Mouse (Mus musculus) heart, embryonic 12.5 days (tissue): ENCODE results near the gene Man1a. TPM values are rescaled to one million over a fixed set of nuclear protein-coding genes. Genes with fewer than 3 reads are reported as not detected.

Experiments used
- ATAC-seq: fragments of 200-750 bp; cut with Nextera tagmentation; 2 replicates; pipeline ENCODE4 v1.8.0; 2017; ENCODE audit warnings: moderate TSS enrichment, moderate library complexity; ENCODE audit not compliant: insufficient number of reproducible peaks, low FRiP score
- H3K27ac ChIP-seq: fragments of 300-500 bp; sonication (generic); 2 replicates; pipeline ENCODE4 v1.5.1; 2016; ENCODE audit warnings: mild to moderate bottlenecking, moderate library complexity; ENCODE audit not compliant: poor library complexity, severe bottlenecking
- H3K27me3 ChIP-seq: fragments of 300-500 bp; sonication (generic); replicated peaks from 2 replicates; pipeline ENCODE4 v1.6.1; 2016; ENCODE audit warnings: mild to moderate bottlenecking, moderate library complexity
- H3K36me3 ChIP-seq: fragments of 300-500 bp; sonication (generic); 2 replicates; pipeline ENCODE4 v1.6.1; 2016; ENCODE audit warnings: mild to moderate bottlenecking, moderate library complexity
- H3K4me1 ChIP-seq: fragments of 300-500 bp; sonication (generic); replicated peaks from 2 replicates; pipeline ENCODE4 v1.6.1; 2016; ENCODE audit warnings: mild to moderate bottlenecking
- H3K4me2 ChIP-seq: fragments of 300-500 bp; sonication (generic); 2 replicates; pipeline ENCODE4 v1.6.1; 2016; ENCODE audit warnings: mild to moderate bottlenecking, moderate library complexity
- H3K4me3 ChIP-seq: fragments of 300-500 bp; sonication (generic); 2 replicates; pipeline ENCODE4 v1.5.1; 2016; ENCODE audit warnings: mild to moderate bottlenecking
- H3K9ac ChIP-seq: fragments of 300-500 bp; sonication (generic); 2 replicates; pipeline ENCODE4 v1.6.1; 2016; ENCODE audit warnings: mild to moderate bottlenecking, moderate library complexity
- H3K9me3 ChIP-seq: fragments of 300-500 bp; sonication (generic); replicated peaks from 2 replicates; pipeline ENCODE4 v1.6.1; 2016; ENCODE audit warnings: mild to moderate bottlenecking, moderate library complexity
- WGBS: fragments of 180-500 bp; shearing (Covaris S2); methylation state at CpG from one replicate; pipeline ENCODE4 v1.1.7; 2016; 5-methylcytosine and 5-hydroxymethylcytosine counted together
- polyA plus RNA-seq: library from polyadenylated mRNA; unstranded; fragments of >200 nt; fragmentation: Nextera tagmentation; extraction: Ambion mirVana; gene quantifications from 2 replicates; pipeline ENCODE4 v1.2.1, GENCODE M21; 2016

The Man1a gene
- polyA plus RNA-seq, 1 experiment from 2014 or later, result 9.4 TPM

DNA sequence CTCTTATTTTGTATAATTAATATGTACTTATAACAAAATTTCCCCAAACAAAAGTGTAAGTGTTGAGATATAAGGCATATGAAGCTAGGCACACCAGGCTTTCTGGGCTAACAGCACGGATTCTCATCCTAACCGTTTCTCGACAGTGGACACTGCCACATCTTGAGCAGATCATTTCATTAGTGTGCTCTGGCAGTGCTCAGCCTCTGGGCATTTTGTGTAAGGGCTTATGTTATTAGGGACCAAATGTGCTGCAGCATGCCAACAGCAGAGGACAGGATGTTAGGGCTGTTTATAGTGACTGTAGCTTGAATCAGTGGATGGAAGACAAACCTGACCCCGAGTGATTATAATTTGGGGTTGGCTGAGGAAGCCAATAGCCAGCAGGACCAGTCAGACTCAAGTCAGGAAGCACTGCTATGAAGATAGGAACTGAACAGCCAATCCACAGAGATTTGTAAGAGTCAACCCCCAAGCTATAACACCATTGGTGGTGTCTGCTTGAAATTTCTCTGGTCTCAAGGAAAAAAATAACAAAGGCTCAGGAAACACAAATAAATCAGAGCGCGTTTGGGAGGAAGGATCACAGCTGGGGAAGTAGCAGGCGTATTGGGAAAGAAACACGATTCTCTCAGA is 161.3 kb downstream of the Man1a start:
- Histone ChIP-seq H3K27ac (no peak overlapping the region), H3K4me1 (no peaks in the 10 kb centered on the region; the same call in 1 of the 2 replicates), H3K4me3 (no peak overlapping the region), H3K36me3 (peaks cover 12% of the 10 kb centered on the region), H3K4me2 (no peak overlapping the region), H3K9me3 (no peaks in the 10 kb centered on the region), H3K27me3 (no peaks in the 10 kb centered on the region), H3K9ac (no peak overlapping the region)
- WGBS, result 68% methylated on average over 8 of the region's 8 CpGs
- ATAC-seq, result no peak

DNA sequence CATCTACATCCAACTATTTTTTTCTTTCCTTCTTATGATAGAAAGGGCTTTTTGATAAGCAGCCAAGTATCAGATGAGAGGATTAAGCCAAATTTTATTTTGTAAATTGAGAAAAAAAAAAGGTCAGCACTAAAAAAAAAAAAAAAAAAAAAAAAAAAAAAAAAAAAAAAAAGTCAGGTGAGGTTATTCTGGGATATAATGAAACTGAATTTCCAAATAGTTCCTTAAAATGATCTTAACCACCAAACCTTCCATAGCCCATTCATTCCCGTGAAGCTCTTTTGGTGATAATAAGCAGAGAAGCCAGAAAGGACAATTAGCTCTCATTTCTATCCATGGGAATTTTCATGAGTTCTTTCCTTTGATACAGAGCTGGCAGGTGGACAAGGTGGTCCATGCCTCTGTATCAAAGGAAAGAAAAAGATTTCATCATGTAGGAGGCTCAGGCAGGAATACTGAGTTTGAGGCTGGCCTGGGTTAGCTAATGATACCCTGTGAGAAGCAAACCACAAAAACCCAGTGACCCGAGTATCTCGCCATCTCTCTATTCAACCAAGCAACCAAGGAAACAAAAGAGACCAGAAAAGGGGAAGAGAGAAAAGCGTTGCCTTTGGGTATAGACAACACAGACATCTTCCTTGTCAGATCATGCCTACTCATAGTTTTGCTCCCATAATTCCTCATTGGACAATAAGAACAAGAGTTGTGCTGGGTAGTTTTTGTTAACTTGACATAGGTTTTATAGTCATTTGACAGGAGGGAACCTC is 162.7 kb downstream of the Man1a start:
- no peaks in the 10 kb centered on the region for H3K27me3 ChIP-seq
- H3K9me3 ChIP-seq, result no peaks in the 10 kb centered on the region
- H3K4me1 ChIP-seq, result no peaks in the 10 kb centered on the region; the same call in 1 of the 2 replicates
- H3K27ac ChIP-seq, result no peak overlapping the region
- H3K4me2 ChIP-seq, result no peak overlapping the region
- H3K9ac ChIP-seq, result no peak overlapping the region
- WGBS, result 88% methylated on average over 4 of the region's 4 CpGs
- H3K36me3 ChIP-seq, result peaks cover 9% of the 10 kb centered on the region
- H3K4me3 ChIP-seq, result no peak overlapping the region
- no peak for ATAC-seq

DNA sequence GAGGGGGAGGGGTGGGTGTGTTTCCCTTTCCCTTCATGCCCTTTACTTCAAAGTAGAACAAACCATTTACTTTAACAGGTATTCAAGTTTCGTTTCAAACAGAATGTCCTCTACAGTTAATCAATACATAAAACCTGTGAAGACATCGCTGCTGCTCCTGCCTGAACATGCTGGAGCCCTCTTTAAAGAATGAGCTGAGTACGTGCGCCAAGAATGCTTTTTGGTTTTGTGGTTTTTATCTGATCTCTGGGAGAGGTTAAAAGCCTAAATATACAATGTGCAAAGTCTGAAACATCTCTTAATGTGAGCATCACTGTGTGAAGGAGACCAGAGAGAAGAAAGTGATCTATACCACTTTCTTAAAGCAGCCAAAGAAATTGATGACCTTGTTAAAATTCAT is 186.9 kb downstream of the Man1a start:
- Histone ChIP-seq H3K4me3 (no peak overlapping the region), H3K9ac (no peak overlapping the region), H3K4me1 (no peaks in the 10 kb centered on the region), H3K27me3 (no peaks in the 10 kb centered on the region), H3K4me2 (no peak overlapping the region), H3K36me3 (no peaks in the 10 kb centered on the region), H3K9me3 (no peaks in the 10 kb centered on the region), H3K27ac (no peak overlapping the region)
- no peak for ATAC-seq
- WGBS, result 80% methylated on average over 4 of the region's 4 CpGs

DNA sequence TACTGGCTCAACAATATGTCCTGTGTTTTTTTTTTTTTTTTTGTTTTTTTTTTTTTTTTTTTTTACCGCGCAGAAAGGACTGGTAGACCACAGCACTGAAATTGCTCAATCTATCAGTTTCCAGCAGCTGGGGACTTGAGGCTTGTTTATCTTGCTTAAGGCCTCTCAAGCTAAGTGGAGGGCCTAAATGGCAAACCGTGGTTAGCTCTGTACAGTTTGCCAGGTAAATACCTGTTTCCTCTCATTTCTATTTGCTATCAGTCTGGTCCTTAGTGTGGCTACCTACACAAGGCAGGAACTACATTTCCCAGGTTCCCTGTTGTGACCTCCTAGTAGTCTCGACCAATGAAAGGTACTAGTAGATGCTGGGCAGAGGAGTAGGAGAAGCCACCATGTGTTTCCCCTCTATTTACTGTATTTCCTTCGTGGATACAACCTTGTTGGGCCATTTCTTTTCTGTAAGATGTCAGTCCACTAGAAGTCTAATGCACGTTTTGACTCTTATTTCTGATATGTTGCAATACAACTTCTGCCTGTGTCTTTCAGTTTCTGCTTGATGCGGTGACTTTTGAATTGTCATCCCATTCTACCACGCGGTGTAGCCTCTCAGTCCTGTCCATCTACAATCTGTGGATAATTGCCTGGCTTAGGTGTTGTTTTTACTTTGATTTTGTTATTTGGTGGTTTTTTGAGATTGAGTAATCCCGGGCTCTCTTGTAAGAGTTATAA is 187.9 kb downstream of the Man1a start:
- Histone ChIP-seq H3K27me3 (no peaks in the 10 kb centered on the region), H3K27ac (no peak overlapping the region), H3K4me3 (no peak overlapping the region), H3K36me3 (no peaks in the 10 kb centered on the region), H3K9me3 (no peaks in the 10 kb centered on the region), H3K9ac (no peak overlapping the region), H3K4me1 (no peaks in the 10 kb centered on the region), H3K4me2 (no peak overlapping the region)
- no peak for ATAC-seq
- 71% methylated on average over 10 of the region's 10 CpGs for WGBS

DNA sequence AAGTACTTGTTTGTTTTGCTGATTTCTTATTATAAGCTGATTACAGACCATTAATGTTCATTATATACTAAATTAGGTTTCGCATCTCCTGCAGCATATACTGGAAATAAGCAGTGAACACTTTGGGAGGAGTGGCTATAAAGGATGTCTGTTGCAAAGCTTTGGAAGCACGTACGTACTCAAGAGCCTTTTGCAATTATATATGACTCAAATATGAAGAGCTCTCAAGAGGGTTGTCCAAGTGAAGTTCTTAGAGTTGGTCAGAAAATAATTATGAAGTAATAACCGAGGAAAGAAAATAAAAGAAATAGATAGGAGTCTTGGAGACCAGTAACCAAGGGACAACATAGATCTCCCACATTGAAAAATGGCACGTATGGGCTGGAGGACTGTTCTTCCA is 189.9 kb downstream of the Man1a start:
- Histone ChIP-seq H3K9ac (no peak overlapping the region), H3K27ac (no peak overlapping the region), H3K36me3 (no peaks in the 10 kb centered on the region), H3K4me1 (no peaks in the 10 kb centered on the region), H3K9me3 (no peaks in the 10 kb centered on the region), H3K4me3 (no peak overlapping the region), H3K27me3 (no peaks in the 10 kb centered on the region), H3K4me2 (no peak overlapping the region)
- ATAC-seq, result no peak
- 79% methylated on average over 5 of the region's 5 CpGs for WGBS

DNA sequence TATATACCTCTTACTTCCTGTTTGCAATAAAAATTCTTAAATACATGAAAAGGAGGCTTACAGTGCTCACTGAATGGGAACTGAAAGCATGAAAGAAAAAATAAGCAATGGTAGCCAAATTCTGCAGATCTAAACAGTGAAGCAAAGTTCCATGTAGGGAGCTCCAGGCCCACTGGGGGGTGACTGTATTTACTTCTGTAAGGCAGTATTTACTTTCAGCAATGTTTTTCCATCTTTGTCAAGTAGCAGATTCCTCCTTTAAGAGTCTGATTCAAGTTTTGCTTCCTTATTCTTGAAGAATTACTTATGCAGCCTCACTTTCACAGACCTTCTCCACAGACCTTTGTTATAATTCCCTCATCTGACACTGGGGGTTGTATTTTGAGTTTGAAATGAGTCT is 195.1 kb downstream of the Man1a start:
- Histone ChIP-seq H3K4me1 (no peaks in the 10 kb centered on the region), H3K9ac (no peak overlapping the region), H3K27ac (no peak overlapping the region), H3K9me3 (no peaks in the 10 kb centered on the region), H3K4me2 (no peak overlapping the region), H3K4me3 (no peak overlapping the region), H3K36me3 (no peaks in the 10 kb centered on the region), H3K27me3 (no peaks in the 10 kb centered on the region)
- no peak for ATAC-seq

DNA sequence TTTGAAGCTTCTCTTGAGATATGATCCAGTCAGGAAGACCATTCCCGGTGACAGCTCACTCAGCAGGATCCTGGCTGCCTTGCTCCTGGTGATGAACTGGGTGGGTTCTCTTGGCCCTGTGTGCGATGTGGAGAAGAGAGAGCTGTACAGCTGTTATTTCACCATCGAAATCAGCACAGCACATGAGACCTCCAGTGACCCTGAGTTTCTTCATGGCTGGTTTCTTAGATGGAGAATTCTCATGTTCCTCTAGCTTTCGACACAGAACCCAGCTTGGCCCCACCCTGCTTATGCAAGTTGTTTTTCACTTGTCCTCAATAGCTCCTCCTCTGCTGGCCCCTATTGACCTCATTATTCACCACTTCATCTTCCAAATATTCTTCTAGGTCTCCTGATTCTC is 200.5 kb downstream of the Man1a start:
- no peaks in the 10 kb centered on the region for H3K36me3 ChIP-seq
- no peak overlapping the region for H3K4me2 ChIP-seq
- H3K27me3 ChIP-seq, result no peaks in the 10 kb centered on the region
- H3K4me3 ChIP-seq, result no peak overlapping the region
- WGBS, result 79% methylated on average over 4 of the region's 4 CpGs
- no peaks in the 10 kb centered on the region for H3K4me1 ChIP-seq
- no peak for ATAC-seq
- H3K27ac ChIP-seq, result no peak overlapping the region
- no peaks in the 10 kb centered on the region for H3K9me3 ChIP-seq
- no peak overlapping the region for H3K9ac ChIP-seq

DNA sequence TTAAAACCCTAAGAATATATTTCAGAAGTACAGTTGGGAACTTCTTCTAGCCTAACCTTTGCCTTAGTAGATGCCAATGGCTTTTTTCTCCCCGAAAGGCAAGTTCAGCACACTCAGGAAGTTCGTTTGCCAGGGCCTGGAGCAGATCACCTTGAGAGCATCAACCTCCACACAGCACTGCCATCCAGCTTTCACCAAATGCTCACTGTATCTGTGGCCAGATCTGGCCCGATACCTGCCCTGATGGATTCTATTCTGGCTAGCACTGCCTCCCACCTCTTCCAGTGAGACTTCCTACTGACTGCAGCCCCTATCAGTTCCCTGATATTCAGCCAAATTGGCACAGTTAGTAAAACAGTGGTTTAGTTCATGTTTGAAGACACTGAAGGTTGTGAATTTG is 202.2 kb downstream of the Man1a start:
- H3K4me2 ChIP-seq, result no peak overlapping the region
- no peaks in the 10 kb centered on the region for H3K27me3 ChIP-seq
- H3K4me1 ChIP-seq, result no peaks in the 10 kb centered on the region
- no peak overlapping the region for H3K27ac ChIP-seq
- H3K36me3 ChIP-seq, result no peaks in the 10 kb centered on the region
- no peak overlapping the region for H3K4me3 ChIP-seq
- 64% methylated on average over 3 of the region's 3 CpGs for WGBS
- no peak overlapping the region for H3K9ac ChIP-seq
- no peaks in the 10 kb centered on the region for H3K9me3 ChIP-seq
- no peak for ATAC-seq

DNA sequence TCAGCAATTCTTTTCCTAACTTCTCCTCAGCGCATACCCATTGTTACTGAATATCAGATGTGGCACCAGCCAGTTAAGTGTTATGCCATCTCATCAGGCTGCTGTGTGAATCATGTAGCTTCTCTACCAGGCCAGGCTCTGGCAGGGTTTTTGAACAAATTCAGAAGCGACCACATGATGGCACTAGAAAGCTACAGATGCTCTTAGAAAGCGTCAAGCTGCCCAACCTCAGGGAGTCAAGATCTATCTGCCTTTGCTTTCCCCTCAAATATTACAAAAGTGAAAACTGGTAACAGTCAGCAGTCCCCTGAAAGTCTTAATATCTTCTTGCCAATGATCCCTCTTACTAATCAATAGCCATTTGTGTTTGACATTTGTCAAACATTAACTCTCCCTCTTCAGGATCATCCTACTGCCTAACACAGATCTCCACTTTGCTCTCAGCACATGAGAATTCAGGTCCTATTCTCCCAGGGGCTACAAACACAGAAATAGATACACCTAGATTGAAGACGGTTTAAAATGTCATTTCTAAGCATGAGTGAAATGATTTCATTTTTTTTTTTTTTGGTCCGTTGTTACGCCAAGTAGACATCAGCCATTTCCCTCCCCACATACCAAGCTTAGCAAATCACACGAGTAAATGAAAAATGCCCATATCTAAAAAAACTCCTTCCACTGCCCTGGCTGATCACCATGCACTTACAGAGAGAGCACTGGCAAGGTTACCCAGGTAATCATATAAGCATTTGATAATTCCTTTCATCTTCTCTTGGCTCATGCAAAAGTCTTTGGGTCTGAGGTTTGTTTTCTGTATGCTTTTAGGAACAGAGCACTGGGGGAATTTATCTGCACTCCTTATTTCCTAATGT is 212.7 kb downstream of the Man1a start:
- H3K4me3 ChIP-seq, result no peak overlapping the region
- no peaks in the 10 kb centered on the region for H3K36me3 ChIP-seq
- H3K27me3 ChIP-seq, result no peaks in the 10 kb centered on the region
- no peak; the same call in 1 of the 2 replicates for ATAC-seq
- no peaks in the 10 kb centered on the region for H3K4me1 ChIP-seq
- WGBS, result 41% methylated on average over 7 of the region's 7 CpGs
- no peak overlapping the region for H3K4me2 ChIP-seq
- H3K9ac ChIP-seq, result no peak overlapping the region
- no peak overlapping the region for H3K27ac ChIP-seq
- no peaks in the 10 kb centered on the region for H3K9me3 ChIP-seq

DNA sequence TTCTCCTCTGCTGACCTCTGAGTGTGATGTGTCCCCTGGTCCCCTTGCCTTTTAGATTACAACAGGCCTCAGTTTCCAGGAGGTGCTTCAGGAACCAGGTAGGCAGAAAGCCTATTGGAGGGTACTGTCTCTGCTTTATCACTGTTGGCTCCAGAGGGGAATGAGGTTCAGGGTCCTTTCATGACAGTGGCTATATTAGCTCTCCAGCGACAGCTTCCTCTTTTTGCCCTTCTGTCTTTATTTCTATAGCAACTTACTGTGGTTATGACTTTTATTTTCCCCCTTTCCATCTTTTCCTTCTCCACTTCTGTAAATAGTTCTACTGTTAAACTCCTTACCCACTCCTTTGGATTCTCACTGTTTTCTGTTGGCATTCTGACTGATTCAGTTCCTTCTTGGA is 216.5 kb downstream of the Man1a start:
- Histone ChIP-seq H3K4me1 (no peaks in the 10 kb centered on the region), H3K36me3 (no peaks in the 10 kb centered on the region), H3K27me3 (no peaks in the 10 kb centered on the region), H3K27ac (no peak overlapping the region), H3K4me3 (no peak overlapping the region), H3K9ac (no peak overlapping the region), H3K9me3 (no peaks in the 10 kb centered on the region), H3K4me2 (no peak overlapping the region)
- no peak for ATAC-seq
- 66% methylated on average over 1 of the region's 1 CpGs for WGBS

DNA sequence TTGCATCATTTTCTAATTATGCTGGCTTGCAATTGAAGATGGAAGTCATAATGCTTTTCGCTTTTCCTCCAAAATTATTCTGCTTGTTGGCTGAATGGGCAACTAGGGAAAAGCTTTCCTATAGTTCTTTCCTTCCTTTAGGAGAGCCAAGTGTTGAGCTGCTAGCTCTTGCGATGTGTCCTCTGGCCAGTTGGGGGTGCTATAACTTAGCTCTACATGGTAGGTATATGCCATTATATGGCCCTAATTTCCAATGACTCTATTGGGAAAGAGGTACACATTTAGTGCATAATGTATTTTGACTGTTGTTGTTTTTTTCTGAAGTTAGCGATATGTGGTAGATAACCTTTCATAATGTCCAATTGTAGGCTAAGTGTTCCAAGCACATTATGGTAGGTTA is 217.2 kb downstream of the Man1a start:
- Histone ChIP-seq H3K27me3 (no peaks in the 10 kb centered on the region), H3K9me3 (no peaks in the 10 kb centered on the region), H3K27ac (no peak overlapping the region), H3K36me3 (no peaks in the 10 kb centered on the region), H3K4me1 (no peaks in the 10 kb centered on the region), H3K4me3 (no peak overlapping the region), H3K4me2 (no peak overlapping the region), H3K9ac (no peak overlapping the region)
- no peak for ATAC-seq
- WGBS, result 85% methylated on average over 3 of the region's 3 CpGs
